Mouse (Mus musculus): ENCODE data around the gene Mphosph6.

- TF ChIP-seq CTCF (conservative IDR thresholded peaks at IDR 0.05; ENCODE audit: low read length) (no peak), POU5F1 (IDR thresholded peaks at IDR 0.05; ENCODE audit: borderline replicate concordance, low read length) (no peak), NANOG (IDR thresholded peaks at IDR 0.05; ENCODE audit: borderline replicate concordance, low read length) (no peak)
Observed at GRCm38 (mm10) chr8:117742431-117743012, 59.2 kb downstream of the Mphosph6 start.
